Mouse (Mus musculus) left cerebral cortex, adult 11 months (tissue): ENCODE measurements around the gene Atp5d.

ENCODE experiments used
- DNase-seq: peaks from one replicate; pipeline ENCODE4 v3.0.0; 2022; ENCODE audit warnings: low spot score

The Atp5d gene

GRCm38 (mm10) chr10:80168038-80168661 lies 29.7 kb downstream of the Atp5d start:
- no peak for DNase-seq

- DNase-seq: no peak
These were observed 30.6 kb downstream of the Atp5d start for GRCm38 (mm10) chr10:80169070-80169469.

GRCm38 (mm10) chr10:80169651-80170050 lies 31.2 kb downstream of the Atp5d start:
- no peak for DNase-seq

- DNase-seq: no peak
These were observed 31.6 kb downstream of the Atp5d start for GRCm38 (mm10) chr10:80170052-80170451.

GRCm38 (mm10) chr10:80170601-80171021 lies 32.2 kb downstream of the Atp5d start:
- DNase-seq: no peak

- DNase-seq: no peak
These were observed 32.8 kb downstream of the Atp5d start for GRCm38 (mm10) chr10:80171252-80171651.

GRCm38 (mm10) chr10:80171760-80172526 lies 33.5 kb downstream of the Atp5d start:
- no peak for DNase-seq

GRCm38 (mm10) chr10:80172527-80173292 lies 34.3 kb downstream of the Atp5d start, which contains the start of gene 1600002K03Rik:
1600002K03Rik (plus strand) TSS chr10:80172944.
- peak; percentile 89 for DNase-seq

- no peak for DNase-seq
These were observed 34.9 kb downstream of the Atp5d start for GRCm38 (mm10) chr10:80173358-80173757.

GRCm38 (mm10) chr10:80173955-80174640 lies 35.7 kb downstream of the Atp5d start:
- DNase-seq: no peak

GRCm38 (mm10) chr10:80174705-80175104 lies 36.3 kb downstream of the Atp5d start:
- no peak for DNase-seq

- no peak for DNase-seq
These were observed 37.3 kb downstream of the Atp5d start for GRCm38 (mm10) chr10:80175536-80176269.

GRCm38 (mm10) chr10:80176270-80176834 lies 37.9 kb downstream of the Atp5d start:
- no peak for DNase-seq

GRCm38 (mm10) chr10:80177441-80178279 lies 39.2 kb downstream of the Atp5d start:
- no peak for DNase-seq

- DNase-seq: no peak
These were observed 40.9 kb downstream of the Atp5d start, which contains the start of gene Efna2 for GRCm38 (mm10) chr10:80179068-80180051. Efna2 (plus strand) TSS chr10:80179482.

- DNase-seq: no peak
These were observed 41.9 kb downstream of the Atp5d start for GRCm38 (mm10) chr10:80180288-80180687.

GRCm38 (mm10) chr10:80180823-80181222 lies 42.4 kb downstream of the Atp5d start:
- no peak for DNase-seq

GRCm38 (mm10) chr10:80182547-80182946 lies 44.1 kb downstream of the Atp5d start:
- no peak for DNase-seq

- DNase-seq: no peak
These were observed 48.2 kb downstream of the Atp5d start for GRCm38 (mm10) chr10:80186649-80187048.
